8 mouse cellular contexts compared by ENCODE assay signal in genomic region chrX:52775973-52776372, GRCm38 (mm10). TPM values are rescaled to one million over a fixed set of nuclear protein-coding genes. Genes with fewer than 3 reads are reported as not detected.
DNase-seq lines count a peak whose midpoint lies in the region; ATAC-seq and TF ChIP-seq lines count a peak whose summit lies in the region.
"Had no signal": no experiment of that assay in that cellular context is flagged by ENCODE, and none has a peak within 500 bp of the region (broad histone marks: within the 10 kb centered on the region; RNA-seq: fewer than 3 reads in every experiment).

No protein-coding gene starts in this region.

- ATAC-seq in kidney, embryonic 15.5 days (replicated peaks; ENCODE audit: low FRiP score): no peak
- peak; percentile 68 for ATAC-seq in activated CD4-positive, CD25-positive, alpha-beta regulatory T cell, adult 4 months
- peak; percentile 60 for ATAC-seq in inflammation-experienced regulatory T-cells, adult 6 months

- peak; percentile 25 for DNase-seq in kidney, adult 2 months
- peak; percentile 41 for DNase-seq in CH12.LX (ENCODE audit: extremely low read depth)
- DNase-seq in Muller cell, postnatal 12 days (ENCODE audit: inconsistent ontology term): no peak

- no peak overlapping the region for H3K4me3 ChIP-seq in kidney, adult 2 months (ENCODE audit: insufficient read depth, low read depth, low read length)
- H3K4me3 ChIP-seq in kidney, embryonic 15.5 days (replicated peaks): no peak overlapping the region
- H3K4me3 ChIP-seq in CH12.LX (replicated peaks in 1 of 3; ENCODE audit: low read depth in 2 of 3, low read length in 2 of 3, poor library complexity in 1 of 3): no peak overlapping the region
- no peak overlapping the region for H3K4me3 ChIP-seq in small intestine, adult 2 months (ENCODE audit: low read depth, low read length)
- H3K4me3 ChIP-seq: limb, embryonic 12.5 days had no signal

- H3K27ac ChIP-seq in kidney, adult 2 months (ENCODE audit: insufficient read depth, low read depth, low read length): no peak overlapping the region
- H3K27ac ChIP-seq in kidney, embryonic 15.5 days: no peak overlapping the region
- no peak overlapping the region for H3K27ac ChIP-seq in CH12.LX (ENCODE audit: insufficient read depth, low read depth)
- no peak overlapping the region for H3K27ac ChIP-seq in small intestine, adult 2 months (ENCODE audit: insufficient read depth, low read depth, low read length)
- H3K27ac ChIP-seq: limb, embryonic 12.5 days had no signal

- H3K79me2 ChIP-seq in CH12.LX (replicated peaks; ENCODE audit: control insufficient read depth, extremely low read depth, insufficient read depth, poor library complexity, severe bottlenecking): no peaks in the 10 kb centered on the region

- no peaks in the 10 kb centered on the region for H3K4me1 ChIP-seq in kidney, adult 2 months (ENCODE audit: control insufficient read depth, insufficient read depth, low read length)
- H3K4me1 ChIP-seq in kidney, embryonic 15.5 days: no peaks in the 10 kb centered on the region
- no peaks in the 10 kb centered on the region for H3K4me1 ChIP-seq in CH12.LX (ENCODE audit: control insufficient read depth in 1 of 2, insufficient read depth in 2 of 2)
- no peaks in the 10 kb centered on the region for H3K4me1 ChIP-seq in small intestine, adult 2 months (ENCODE audit: control insufficient read depth, insufficient read depth, insufficient read length, low read length)
- H3K4me1 ChIP-seq: limb, embryonic 12.5 days had no signal

- no peaks in the 10 kb centered on the region for H3K36me3 ChIP-seq in kidney, adult 2 months (ENCODE audit: control insufficient read depth, insufficient read depth, low read length)
- no peaks in the 10 kb centered on the region for H3K36me3 ChIP-seq in kidney, embryonic 15.5 days
- H3K36me3 ChIP-seq in CH12.LX (replicated peaks in 1 of 2; ENCODE audit: control insufficient read depth in 1 of 2, insufficient read depth in 1 of 2, low read length in 1 of 2): no peaks in the 10 kb centered on the region
- no peaks in the 10 kb centered on the region for H3K36me3 ChIP-seq in small intestine, adult 2 months (ENCODE audit: control insufficient read depth, insufficient read depth, low read length)
- H3K36me3 ChIP-seq: limb, embryonic 12.5 days had no signal

- TF ChIP-seq EP300 in CH12.LX (IDR thresholded peaks at IDR 0.05; ENCODE audit: low read length): no peak

- peak; percentile 59 for TF ChIP-seq RAD21 in CH12.LX (IDR thresholded peaks at IDR 0.05; ENCODE audit: low read depth, low read length)

- TF ChIP-seq CTCF in kidney, adult 2 months (conservative IDR thresholded peaks at IDR 0.05; ENCODE audit: insufficient read depth, insufficient read length, low read depth, low read length): peak; percentile 70
- TF ChIP-seq CTCF in CH12.LX (conservative IDR thresholded peaks at IDR 0.05 in 1 of 2, IDR thresholded peaks at IDR 0.05 in 1 of 2; ENCODE audit: low read depth in 2 of 2, low read length in 2 of 2): peak; percentile 67 to 71
- TF ChIP-seq CTCF in small intestine, adult 2 months (IDR thresholded peaks at IDR 0.05; ENCODE audit: extremely low read depth, insufficient read length, insufficient replicate concordance, low read depth, low read length): peak; percentile 54; the same call in 1 of the 2 replicates

- 42% methylated on average over 3 of the region's 3 CpGs for WGBS in kidney, adult 2 months
- WGBS in kidney, embryonic 15.5 days: 47% methylated on average over 3 of the region's 3 CpGs
- 13% methylated on average over 3 of the region's 3 CpGs for WGBS in small intestine, adult 2 months

- H3K27me3 ChIP-seq in kidney, adult 2 months (replicated peaks; ENCODE audit: control insufficient read depth, insufficient read depth, low read length): no peaks in the 10 kb centered on the region
- H3K27me3 ChIP-seq in kidney, embryonic 15.5 days: no peaks in the 10 kb centered on the region
- H3K27me3 ChIP-seq in CH12.LX (replicated peaks): no peaks in the 10 kb centered on the region
- no peaks in the 10 kb centered on the region for H3K27me3 ChIP-seq in small intestine, adult 2 months (ENCODE audit: control insufficient read depth, insufficient read depth, low read length)
- H3K27me3 ChIP-seq: limb, embryonic 12.5 days had no signal

- in situ Hi-C loops in CH12.LX (cut with MboI; ENCODE audit: low pct_ligation_motif_present, low pct_unique_long_range_greater_than_20kb, low sequenced_read_pairs): no loop called here

- H3K9me3 ChIP-seq in kidney, embryonic 15.5 days (replicated peaks): no peaks in the 10 kb centered on the region
- H3K9me3 ChIP-seq in CH12.LX (replicated peaks; ENCODE audit: low read length): no peaks in the 10 kb centered on the region
- H3K9me3 ChIP-seq: limb, embryonic 12.5 days had no signal

- dilution Hi-C loops in CH12.LX (cut with MboI; ENCODE audit: extremely low pct_ligation_motif_present, extremely low pct_unique_long_range_greater_than_20kb, low sequenced_read_pairs): no loop called here

- H3K9ac ChIP-seq in kidney, embryonic 15.5 days: no peak overlapping the region
- no peak overlapping the region for H3K9ac ChIP-seq in CH12.LX (ENCODE audit: insufficient read depth, low read depth)
- H3K9ac ChIP-seq: limb, embryonic 12.5 days had no signal

- no peak for TF ChIP-seq POLR2A in kidney, adult 2 months (IDR thresholded peaks at IDR 0.05; ENCODE audit: low read depth, low read length)
- TF ChIP-seq POLR2A in CH12.LX (IDR thresholded peaks at IDR 0.05; ENCODE audit: low read depth, low read length): no peak
- TF ChIP-seq POLR2A in small intestine, adult 2 months (IDR thresholded peaks at IDR 0.05; ENCODE audit: low read depth, low read length): no peak

- H3K4me2 ChIP-seq in kidney, embryonic 15.5 days: no peak overlapping the region
- no peak overlapping the region for H3K4me2 ChIP-seq in CH12.LX (ENCODE audit: insufficient read depth, low read depth, poor library complexity, severe bottlenecking)
- H3K4me2 ChIP-seq: limb, embryonic 12.5 days had no signal

TF ChIP-seq in CH12.LX, 34 proteins besides CTCF, POLR2A, EP300 and RAD21:
- TF ChIP-seq MYC (IDR thresholded peaks at IDR 0.05; ENCODE audit: low read depth, low read length) (no peak), SMC3 (IDR thresholded peaks at IDR 0.05; ENCODE audit: low read depth, low read length) (peak; percentile 45)

RNA-seq across cellular contexts. Expression of gene Ccdc160, which starts 15.0 kb away (rescaled TPM):
- 1.0 and 1.1 TPM in 2 replicates for polyA plus RNA-seq in kidney, adult 2 months (2012; rRNA removed)
- polyA plus RNA-seq in kidney, embryonic 15.5 days (2015; fragmentation: Nextera tagmentation; extraction: Ambion mirVana): 5.7 and 6.3 TPM in 2 replicates
- not detected in 2 replicates for total RNA-seq in CH12.LX (2012; rRNA removed)
- not detected in 2 replicates for total RNA-seq in CH12.LX (2014; rRNA removed)
- polyA plus RNA-seq in CH12.LX (2012; ENCODE audit: insufficient read length, low read depth): not detected in 2 replicates
- polyA plus RNA-seq in activated CD4-positive, CD25-positive, alpha-beta regulatory T cell, adult 4 months (2017; shearing (Covaris generic)): not detected
- polyA plus RNA-seq in inflammation-experienced regulatory T-cells, adult 6 months (2017; shearing (Covaris generic)): not detected
- not detected in 2 replicates for polyA plus RNA-seq in small intestine, adult 2 months (2012; rRNA removed)
